Mouse (Mus musculus): ENCODE data around the gene Arl2bp.

Gene Arl2bp

DNA sequence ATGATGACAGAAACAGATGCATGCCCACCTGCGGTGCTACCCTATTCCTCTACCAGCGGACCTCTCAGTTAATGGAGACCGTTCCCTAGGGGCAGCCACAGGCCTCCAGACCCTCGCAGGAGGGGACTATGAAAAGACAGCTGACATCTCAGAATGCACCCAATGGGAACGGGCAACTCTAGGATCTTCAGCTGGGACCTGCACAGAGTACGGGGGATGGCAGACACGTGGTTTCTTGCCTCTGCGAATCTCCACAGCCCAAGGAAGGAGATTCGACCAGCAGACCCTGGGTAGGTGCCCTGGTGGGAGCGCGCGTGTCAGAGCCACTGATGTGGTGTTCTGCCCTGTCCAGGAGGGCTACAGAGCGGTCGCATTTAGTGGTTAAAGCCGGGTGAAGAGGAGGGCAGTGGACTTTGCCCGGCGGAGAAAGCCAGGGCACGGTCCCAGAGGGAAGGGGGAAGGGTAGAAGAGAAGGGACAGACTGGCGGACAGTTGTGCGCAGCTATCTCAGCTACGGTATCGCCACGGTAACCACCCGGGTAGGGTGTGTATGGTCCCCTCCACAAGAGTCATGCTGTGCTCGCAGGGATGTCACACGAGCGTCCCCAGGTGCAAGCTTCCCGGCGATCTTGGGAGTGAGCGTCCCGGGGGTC lies 29.1 kb downstream of the Arl2bp start:
- DNase-seq (ENCODE audit: low spot score) = no peak

DNA sequence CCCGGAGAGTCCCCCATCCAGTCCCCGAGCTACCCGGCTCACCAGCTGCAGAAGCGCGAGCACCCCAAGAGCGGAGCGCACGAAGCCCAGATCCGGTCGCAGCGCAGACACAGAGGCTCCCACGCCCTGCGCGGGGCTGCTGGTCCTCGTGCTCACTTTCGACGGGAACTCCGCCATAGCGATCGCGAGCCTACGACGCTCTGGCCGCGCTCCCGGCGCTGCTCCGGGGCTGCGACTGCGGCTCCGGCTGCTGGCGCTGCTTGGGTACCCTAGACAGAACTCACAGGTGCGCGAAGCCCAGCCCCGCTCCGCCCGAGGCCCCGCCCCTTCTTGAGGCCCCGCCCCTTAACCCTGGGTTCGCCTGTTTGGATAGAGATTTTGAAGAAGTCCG lies 29.6 kb downstream of the Arl2bp start, which contains the start of gene Pllp:
Gene Pllp (minus strand): TSS at position 285 of the 391 bp plus-strand sequence.
- DNase-seq (ENCODE audit: low spot score) = peak; percentile 40

DNA sequence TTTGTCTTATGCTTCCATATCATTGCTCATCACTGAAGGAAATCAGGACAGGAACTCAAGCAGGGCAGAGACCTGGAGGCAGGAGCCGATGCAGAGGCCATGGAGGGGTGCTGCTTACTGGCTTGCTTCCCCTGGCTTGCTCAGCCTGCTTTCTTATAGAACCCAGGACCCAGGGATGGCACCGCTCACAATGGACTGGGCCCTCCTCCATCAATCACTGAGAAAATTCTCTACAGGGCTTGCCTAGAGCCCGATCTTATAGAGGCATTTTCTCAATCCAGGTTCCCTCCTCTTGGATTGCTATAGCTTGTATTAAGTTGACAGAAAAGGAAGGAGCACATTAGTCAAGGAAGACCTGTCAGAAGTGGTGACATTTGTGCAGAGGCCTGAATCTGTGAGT lies 30.2 kb downstream of the Arl2bp start:
- DNase-seq (ENCODE audit: low spot score) = no peak

DNA sequence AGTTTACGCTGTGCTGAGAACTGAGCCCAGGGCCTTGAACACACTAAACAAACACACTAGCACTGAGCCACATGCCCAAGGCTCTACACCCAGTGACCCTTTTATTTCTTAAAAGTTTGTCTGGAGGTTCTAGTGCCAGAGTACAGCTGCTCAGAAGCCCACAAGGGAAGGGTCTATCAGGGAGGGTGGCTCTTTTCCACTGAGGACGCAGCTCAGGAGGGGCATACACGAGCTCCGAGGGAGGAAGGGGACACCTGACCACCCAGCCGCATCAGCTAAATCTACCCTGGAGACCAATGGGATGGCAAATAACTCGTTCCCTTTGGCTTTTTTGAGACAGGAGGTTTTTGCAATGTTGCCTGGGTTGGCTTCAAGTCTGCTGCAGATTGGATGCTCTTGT lies 31.6 kb downstream of the Arl2bp start:
- no peak for DNase-seq (ENCODE audit: low spot score)

DNA sequence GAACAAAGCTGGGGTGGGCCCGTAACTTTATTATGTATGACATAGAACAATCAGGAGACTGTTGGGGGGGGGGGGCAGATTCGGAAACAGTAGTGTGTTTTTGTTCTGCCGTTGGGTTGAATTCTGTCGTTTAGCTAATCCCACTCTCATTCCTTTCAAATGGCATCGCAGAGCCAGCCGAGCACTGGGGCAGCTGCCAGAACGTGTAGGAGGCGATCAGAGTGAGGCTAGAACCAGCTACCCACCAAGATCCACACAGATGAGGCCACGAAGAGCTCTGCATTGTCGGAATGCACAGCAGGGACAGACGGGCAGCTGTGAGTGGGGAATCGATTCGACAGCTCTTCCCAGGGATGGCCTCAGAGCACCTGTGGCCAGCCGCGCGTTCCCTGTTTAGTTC lies 33.0 kb downstream of the Arl2bp start:
- no peak for DNase-seq (ENCODE audit: low spot score)

DNA sequence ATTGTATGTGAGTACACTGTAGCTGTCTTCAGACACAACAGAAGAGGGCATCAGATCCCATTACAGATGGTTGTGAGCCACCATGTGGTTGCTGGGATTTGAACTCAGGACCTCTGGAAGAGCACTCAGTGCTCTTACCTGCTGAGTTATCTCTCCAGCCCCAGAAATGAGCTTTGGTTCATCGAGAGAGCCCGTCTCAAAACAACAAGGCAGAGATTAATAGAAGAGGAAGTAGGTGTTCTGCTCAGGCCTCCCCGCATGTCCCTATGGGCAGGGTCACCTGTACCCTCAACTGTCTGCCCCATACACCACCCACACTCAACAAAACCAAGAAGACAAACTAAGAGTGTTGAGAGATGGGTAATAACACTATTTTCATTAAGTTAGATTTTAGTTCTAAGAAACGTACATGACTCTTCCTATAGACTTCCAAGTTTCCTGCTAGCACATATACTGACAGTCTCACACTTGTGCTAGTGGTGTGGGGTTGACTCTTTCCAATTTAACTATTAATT lies 34.1 kb downstream of the Arl2bp start:
- no peak for DNase-seq (ENCODE audit: low spot score)

DNA sequence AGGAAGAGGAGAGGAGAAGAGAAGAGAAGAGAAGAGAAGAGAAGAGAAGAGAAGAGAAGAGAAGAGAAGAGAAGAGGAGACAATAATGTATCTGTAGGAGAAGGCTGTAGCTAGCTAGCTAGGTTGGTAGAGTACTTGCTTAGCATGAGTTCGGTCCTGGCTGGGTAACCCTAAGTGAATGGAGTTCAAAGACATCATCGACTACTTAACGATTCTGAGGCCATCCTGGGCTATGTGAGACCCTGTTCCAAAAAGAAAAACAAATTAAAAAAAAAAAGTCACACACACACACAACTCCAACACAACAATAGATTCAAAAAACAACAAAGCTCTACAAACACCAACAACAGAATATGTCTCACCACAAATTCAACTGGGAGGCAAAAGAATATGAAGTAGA lies 35.8 kb downstream of the Arl2bp start:
- DNase-seq (ENCODE audit: low spot score) = no peak

DNA sequence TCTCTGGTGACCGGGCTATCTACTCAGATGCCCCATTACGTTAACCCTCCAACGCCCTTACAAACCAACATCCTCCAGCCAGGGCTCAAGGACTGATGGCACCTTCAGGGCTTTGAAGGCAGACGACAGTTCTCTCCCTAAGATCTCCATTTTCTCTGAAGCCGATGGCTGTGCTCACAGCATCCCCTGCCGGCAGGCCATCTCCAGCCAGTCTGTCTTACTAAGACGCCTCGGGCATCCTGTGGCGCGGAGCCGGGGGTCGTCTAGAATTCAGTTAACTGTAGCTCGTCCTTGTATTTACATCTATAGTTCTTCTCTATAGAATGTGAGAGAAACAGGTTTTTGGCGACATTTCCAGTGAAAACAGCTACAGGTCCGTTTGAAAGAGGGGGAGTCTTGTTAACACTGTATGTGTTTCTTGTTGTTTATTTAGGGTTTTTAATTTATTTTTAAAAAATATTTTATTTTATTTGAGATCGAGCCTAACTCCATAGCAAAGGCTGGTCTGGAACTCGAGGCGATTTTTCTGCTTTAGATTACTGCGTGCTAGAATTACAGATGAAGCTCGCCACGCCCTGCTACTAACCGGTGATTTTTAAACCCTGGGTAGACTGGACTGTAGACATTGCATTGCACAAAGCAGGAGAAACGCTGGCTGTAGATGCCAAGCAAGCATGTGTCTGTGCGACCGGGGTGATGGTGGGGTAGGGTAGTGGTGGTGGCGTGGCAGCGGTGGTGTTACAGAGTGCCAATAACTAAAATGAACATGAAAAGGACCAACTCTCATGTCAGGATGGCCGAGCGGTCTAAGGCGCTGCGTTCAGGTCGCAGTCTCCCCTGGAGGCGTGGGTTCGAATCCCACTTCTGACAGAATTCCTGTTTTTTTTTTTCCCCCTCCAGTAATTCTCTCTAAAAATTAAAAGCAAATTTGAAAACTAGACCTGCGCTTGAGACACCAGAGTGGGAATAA lies 36.7 kb downstream of the Arl2bp start:
- DNase-seq (ENCODE audit: low spot score) = peak; percentile 81

DNA sequence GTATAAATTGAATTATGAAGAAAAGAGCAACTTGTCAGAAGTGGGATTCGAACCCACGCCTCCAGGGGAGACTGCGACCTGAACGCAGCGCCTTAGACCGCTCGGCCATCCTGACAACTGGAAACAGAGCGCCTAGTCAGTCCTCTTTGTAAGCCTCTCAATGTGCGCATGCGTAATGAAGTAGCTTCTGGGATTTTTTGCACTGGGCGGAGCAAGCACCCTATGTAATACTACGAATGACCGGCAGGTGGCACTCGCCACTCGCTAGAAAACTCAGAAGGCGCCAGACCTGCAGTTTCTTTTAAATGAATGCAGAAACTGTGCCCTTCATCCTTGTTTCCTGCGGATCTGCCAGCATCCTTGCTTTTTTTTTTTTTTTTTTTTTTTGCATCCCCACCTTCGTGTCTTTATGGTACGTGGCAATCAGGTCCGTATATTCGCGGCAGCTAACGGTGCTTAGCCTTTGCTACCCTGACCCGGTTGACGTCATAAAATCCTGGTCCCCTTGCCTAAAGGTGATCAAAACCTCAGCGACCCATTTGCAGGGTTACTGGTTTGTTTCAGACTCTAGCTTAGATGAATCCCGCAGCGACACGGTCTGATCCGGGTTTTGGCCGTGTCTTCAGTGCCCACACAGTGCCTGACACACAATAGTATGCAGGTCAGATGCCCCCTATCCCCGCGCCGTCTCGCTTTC lies 37.7 kb downstream of the Arl2bp start:
- peak; percentile 95 for DNase-seq (ENCODE audit: low spot score)

DNA sequence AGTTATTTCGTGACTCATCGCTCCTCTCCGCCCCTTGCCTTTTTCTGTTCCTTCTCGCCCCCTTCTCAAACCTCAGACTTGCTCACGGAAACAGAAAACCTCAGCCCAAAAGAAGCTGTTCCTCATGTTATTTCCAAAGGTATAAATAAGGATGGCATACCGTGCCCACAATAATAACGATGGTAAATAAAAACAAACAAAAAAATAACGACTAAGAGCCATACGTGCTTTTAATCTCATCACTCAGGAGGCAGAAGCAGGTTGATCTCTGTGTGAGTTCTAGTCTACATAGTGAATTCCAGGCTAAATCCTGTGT lies 38.2 kb downstream of the Arl2bp start:
- DNase-seq (ENCODE audit: low spot score) = no peak

DNA sequence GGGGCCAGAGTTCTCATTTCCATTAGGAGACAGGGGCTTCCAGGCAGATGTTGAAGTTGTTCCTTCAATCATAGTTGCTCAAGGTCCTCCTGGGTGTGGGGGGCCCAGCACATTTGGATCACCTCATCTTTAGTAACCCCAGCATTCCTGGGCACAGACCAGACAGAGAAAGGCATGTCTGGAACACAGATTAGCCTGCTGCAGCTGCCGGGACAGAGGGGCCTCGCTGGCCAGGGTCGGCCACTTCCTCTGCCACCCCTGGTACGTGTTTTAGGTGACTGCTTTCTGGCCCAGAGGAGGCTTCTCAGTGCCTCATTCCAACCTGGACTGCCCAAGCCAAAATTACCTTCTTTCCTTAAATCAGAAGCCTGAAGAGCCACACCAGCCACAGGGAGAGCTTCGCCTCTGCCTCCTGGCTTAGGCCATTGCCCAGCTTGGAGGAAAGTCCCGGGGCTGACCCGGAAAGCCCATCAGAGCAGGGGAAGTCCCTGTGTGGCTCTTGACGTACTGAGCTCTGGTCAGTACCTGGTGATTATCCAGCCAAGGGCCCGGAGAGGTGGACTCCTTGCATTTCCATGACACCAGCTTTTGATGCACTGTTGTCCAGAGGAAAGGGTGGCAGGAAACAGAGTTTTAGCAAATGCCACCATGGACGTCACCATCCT lies 39.3 kb downstream of the Arl2bp start:
- no peak for DNase-seq (ENCODE audit: low spot score)

DNA sequence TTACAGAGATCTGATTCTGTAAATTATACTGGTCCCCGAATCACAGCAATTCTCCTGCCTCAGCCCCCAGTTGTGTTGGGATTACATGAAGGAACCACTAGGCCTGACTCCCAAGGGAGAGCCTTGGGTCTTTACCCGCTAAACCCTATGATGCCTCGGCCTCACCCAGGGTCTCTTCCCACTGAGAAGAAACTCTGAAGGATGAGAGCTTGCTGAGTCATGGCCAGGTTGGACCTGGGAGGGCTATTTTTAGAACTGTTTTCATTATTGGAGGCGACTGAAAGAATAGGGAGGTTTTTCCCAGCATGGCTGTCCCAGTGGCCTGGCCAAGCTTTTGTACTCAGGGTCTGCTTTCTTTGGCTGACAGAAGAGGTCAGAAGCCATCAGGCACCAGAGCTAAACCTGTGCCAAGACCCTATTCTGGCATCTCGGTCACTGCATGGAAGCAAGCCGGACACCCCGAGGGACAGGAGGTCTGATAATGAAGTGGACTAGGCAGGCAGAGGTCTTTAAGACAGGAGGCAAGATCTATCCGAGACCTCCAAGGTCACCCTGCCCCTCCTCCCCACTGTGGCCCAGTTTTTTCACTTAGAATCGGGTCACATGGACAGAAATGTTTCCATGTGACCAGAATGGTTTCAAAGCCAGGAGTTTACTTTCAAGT lies 40.5 kb downstream of the Arl2bp start:
- no peak for DNase-seq (ENCODE audit: low spot score)

DNA sequence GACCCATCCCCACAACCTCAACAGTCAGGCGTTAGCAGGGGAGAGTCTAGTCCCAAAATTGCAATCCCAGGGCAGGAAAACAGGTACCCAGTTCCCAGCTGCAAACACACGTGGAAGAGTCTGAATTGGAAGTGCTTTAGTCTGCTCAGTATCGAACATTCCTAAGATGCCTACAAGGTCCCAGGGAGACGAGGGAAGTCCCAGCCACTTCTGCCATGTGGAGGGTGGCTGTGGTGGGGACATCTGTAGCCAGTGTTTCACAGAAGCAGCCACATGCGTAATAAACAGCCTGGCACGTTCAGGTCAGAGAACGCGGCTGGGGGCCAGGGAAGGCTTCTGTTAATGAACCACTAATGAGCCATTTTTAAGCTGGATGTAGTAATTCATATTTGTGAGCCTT lies 43.9 kb downstream of the Arl2bp start:
- no peak for DNase-seq (ENCODE audit: low spot score)

DNA sequence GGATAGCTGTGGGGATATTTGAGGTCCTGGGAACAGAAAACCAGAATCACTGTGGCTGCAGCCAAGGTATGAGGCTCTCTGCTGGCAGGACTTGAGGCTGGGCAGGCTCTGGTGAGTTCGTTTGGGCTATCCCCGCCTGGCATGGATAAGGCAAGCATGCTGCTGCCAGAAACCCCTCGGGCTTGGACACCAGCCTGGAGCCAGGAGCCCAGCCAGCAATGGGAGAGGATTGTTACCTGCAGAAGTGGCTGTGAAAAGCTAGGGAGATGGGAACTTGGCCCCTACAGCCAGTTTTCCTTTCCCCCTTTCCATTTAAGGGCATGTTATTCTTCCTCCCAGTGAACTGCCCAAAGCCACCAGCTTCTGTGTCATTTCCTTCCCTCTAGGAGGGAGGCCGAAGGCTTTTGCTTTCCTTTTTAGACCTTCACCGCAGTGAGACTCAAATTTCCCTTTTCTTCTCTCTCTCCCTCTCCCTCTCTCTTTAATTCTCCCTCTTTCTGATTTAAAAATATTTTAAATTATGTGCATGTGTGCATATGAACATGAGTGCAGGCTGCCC lies 44.8 kb downstream of the Arl2bp start:
- DNase-seq (ENCODE audit: low spot score) = no peak

DNA sequence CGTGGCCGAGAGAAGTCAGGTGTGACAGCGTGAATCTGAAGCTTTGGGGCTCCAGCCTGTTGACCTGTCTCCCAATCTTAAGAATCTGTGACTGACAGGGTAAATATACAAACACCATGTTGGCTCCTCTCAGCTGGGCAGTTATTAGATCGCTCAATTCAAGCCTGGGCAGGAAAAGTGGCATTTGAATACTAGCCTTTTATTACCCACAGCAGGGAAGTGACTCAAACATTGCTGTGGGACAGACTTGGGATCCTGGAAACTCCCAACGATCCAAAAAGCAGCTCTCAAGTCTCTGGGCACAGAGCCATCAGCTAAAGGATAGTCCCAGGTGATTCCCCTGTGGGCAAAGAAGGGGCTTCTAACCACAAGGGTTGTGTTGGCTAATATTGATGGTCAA lies 48.2 kb downstream of the Arl2bp start:
- no peak for DNase-seq (ENCODE audit: low spot score)

DNA sequence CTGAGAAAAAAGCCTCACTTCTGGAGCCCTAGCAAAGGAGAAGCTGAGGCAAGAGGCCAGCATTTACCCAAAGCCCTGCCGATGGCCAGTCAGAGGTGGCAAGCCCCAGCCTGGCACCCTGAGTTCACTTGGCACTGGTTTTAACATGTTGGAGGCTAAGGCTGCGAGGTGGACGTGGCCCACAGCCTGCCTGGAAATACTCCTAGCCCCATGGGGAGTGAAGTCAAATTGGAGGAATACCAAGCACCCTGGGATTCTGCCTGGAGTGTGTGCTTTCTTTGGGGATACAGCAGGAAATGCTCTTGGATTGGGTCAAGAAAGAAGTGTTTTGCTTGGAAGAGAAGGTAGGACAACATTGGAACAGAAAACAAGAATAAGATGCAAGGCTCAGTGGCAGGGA lies 49.5 kb downstream of the Arl2bp start:
- DNase-seq (ENCODE audit: low spot score) = no peak

DNA sequence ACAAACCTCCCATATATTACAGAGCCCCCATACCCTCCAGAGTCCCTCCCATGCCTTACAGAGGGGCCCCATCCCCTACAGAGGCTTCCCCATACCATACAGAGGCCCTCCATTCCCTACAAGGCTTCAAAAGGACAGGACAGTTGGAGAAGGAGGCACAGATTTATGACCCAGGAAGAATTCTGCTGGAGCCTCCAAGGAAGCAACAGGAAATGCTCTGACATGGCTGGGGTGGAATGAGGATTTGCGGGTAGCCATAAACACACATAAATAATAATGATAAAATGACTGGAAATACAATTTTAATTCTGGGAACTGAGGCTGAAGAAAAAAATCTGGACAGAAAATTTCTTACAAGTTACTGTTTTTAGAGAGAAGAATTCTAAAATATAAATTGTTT lies 50.4 kb downstream of the Arl2bp start:
- DNase-seq (ENCODE audit: low spot score) = no peak

Data from T-cell, adult 2 months (primary cell).